Mouse (Mus musculus): ENCODE measurements around the gene Gm20388.

GRCm38 (mm10) chr8:123653994-123654569, 3743.4 kb downstream of the Gm20388 start:
- TF ChIP-seq CTCF (IDR thresholded peaks at IDR 0.05; ENCODE audit: low read depth) = no peak
- no peak for TF ChIP-seq EP300 (IDR thresholded peaks at IDR 0.05; ENCODE audit: low read depth)
